Mouse (Mus musculus): ENCODE measurements around the gene Dnah6. TPM values are rescaled to one million over a fixed set of nuclear protein-coding genes. Genes with fewer than 3 reads are reported as not detected.

Dnah6 gene
- 0.20 and 0.22 TPM in 2 replicates for polyA plus RNA-seq (2014; fragmentation: Nextera tagmentation; extraction: Ambion mirVana)

DNA sequence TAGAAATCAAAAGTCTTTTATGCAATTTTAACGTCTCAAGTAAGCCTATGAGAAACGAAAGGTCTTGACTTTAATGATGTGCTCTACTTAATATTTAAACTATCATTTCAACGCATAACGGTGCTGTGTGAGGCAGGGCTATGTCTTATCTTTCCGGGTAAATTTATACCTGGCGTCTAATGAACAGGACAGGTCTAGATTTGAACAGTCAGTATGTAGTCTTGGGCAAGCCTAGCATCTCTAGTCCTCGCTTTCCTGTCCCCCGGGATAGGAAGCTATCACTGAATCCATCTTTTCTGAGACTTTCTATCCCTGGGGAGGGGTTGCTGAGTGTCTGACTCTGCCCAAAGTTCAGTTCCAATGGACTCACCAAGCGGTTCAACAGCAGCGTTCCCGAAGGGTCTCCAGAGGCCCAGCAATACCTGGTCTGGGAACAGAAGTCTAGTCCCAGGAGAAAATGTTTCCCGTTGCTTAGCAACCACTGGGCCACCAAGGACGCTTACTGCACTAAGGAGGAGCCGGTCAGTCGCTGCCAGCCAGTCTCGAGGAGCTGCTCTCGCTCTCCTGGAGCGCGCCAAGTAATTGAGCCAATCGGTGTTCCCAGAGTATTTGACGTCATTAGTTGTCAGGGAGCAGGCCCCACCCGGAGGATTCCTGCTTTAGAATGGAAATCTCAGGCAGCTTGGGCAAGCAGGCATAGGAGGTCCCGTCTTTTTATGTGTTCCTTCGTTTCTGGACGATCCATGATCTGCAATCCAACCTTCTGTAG, at the start of gene Dnah6:
Gene Dnah6, minus strand, starts transcription at position 463 of the 769 bp plus-strand sequence.
- Histone ChIP-seq H3K4me2 (ENCODE audit: low read depth, low read length) (peak within 1 kb of the TSS; percentile 61), H3K27me3 (ENCODE audit: control insufficient read depth, insufficient read depth, low read length) (no peaks in the 10 kb centered on the region), H3K4me3 (ENCODE audit: low read depth, low read length) (peak within 1 kb of the TSS; percentile 37), H3K4me1 (ENCODE audit: control insufficient read depth, insufficient read depth, low read length) (peaks cover 3% of the 10 kb centered on the region; the same call in 1 of the 2 replicates), H3K9me3 (ENCODE audit: control insufficient read depth, low read length) (no peaks in the 10 kb centered on the region), H3K27ac (ENCODE audit: low read depth, low read length) (peak within 1 kb of the TSS; percentile 70), H3K9ac (replicated peaks; ENCODE audit: low read depth, low read length) (peak within 1 kb of the TSS; percentile 51), H3K36me3 (ENCODE audit: control insufficient read depth, insufficient read depth, low read length) (no peaks in the 10 kb centered on the region)
- 37% methylated on average over 25 of the region's 25 CpGs for WGBS
- ATAC-seq (ENCODE audit: low read depth), result peak; percentile 100

DNA sequence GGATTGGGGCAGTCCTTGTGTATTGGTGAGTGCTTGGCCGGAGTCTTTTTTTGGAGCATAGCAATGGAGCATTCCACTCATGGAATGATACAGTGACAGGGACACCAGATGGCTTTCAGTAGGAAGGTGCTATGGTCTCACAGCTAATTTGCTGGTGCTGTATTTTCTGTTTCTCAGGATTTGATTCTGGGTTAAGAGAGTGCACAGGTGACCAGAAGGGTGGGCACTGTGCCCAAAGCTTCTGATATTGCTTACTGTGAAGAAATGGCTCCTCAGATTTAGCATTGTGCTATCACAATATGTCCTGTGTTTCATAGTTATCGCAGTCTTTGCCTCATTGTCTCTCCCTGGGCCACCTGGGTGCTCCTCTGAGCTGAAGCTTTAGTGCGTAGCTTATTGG, 47.9 kb upstream of the Dnah6 start:
- Histone ChIP-seq H3K4me2 (ENCODE audit: low read depth, low read length) (no peak overlapping the region), H3K27ac (ENCODE audit: low read depth, low read length) (no peak overlapping the region), H3K36me3 (ENCODE audit: control insufficient read depth, insufficient read depth, low read length) (peaks cover 56% of the 10 kb centered on the region), H3K9me3 (ENCODE audit: control insufficient read depth, low read length) (no peaks in the 10 kb centered on the region), H3K4me1 (ENCODE audit: control insufficient read depth, insufficient read depth, low read length) (no peaks in the 10 kb centered on the region), H3K27me3 (ENCODE audit: control insufficient read depth, insufficient read depth, low read length) (no peaks in the 10 kb centered on the region), H3K9ac (replicated peaks; ENCODE audit: low read depth, low read length) (no peak overlapping the region), H3K4me3 (ENCODE audit: low read depth, low read length) (no peak overlapping the region)
- WGBS, result 100% methylated on average over 3 of the region's 3 CpGs
- no peak for ATAC-seq (ENCODE audit: low read depth)

DNA sequence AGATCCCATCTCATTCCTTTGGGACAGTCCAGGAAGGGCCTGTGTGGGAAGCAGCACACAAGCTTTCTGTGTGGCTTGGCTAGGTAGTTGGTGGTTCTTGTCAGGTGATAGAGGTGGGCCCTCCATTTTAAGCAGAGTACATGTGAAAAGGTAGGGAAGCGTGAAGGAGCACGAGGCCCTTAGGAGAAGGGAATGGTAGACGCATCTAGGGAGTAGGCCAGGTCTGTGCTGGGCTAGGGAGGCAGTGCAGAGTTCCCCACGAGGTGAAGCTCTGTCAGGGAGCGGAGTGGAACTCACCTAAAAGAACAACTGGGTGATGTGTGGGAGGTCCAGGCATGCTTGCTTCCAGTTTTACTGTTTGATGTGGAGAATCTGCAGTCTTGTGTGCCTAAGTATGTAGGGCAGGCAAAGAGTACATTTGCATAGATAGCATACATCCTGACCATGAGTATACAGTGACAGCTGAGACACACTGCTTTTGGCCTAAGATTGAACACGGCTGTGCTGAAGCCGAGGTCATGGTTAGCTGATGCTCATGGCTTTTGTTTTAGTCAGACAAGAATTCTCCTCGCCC, 46.4 kb upstream of the Dnah6 start:
- 97% methylated on average over 8 of the region's 8 CpGs for WGBS
- ATAC-seq (ENCODE audit: low read depth), result no peak
- Histone ChIP-seq H3K9me3 (ENCODE audit: control insufficient read depth, low read length) (no peaks in the 10 kb centered on the region), H3K4me3 (ENCODE audit: low read depth, low read length) (no peak overlapping the region), H3K27ac (ENCODE audit: low read depth, low read length) (no peak overlapping the region), H3K4me2 (ENCODE audit: low read depth, low read length) (no peak overlapping the region), H3K27me3 (ENCODE audit: control insufficient read depth, insufficient read depth, low read length) (no peaks in the 10 kb centered on the region), H3K36me3 (ENCODE audit: control insufficient read depth, insufficient read depth, low read length) (peaks cover 53% of the 10 kb centered on the region), H3K9ac (replicated peaks; ENCODE audit: low read depth, low read length) (no peak overlapping the region), H3K4me1 (ENCODE audit: control insufficient read depth, insufficient read depth, low read length) (no peaks in the 10 kb centered on the region)

DNA sequence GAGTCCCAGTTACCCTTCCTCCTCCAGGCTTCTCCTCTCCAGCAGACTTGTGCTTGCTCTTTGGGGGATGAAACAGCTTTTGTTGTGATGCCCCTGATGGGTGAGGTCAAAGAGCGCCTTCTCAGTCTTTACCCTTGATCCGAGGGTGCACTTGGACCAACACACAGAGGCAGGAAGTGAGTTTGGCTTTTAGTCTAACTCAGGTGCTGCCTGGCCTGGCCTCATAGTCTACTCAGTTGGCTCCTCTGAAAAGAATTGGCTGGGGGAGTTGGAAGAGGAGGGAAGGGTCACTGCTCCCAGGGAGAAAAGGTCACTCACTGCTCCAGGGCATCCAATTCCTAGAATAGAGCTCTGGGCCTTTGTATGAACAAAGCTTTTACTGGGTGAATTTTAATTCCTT, 43.4 kb upstream of the Dnah6 start:
- Histone ChIP-seq H3K4me1 (ENCODE audit: control insufficient read depth, insufficient read depth, low read length) (no peaks in the 10 kb centered on the region), H3K9ac (replicated peaks; ENCODE audit: low read depth, low read length) (no peak overlapping the region), H3K4me3 (ENCODE audit: low read depth, low read length) (no peak overlapping the region), H3K4me2 (ENCODE audit: low read depth, low read length) (no peak overlapping the region), H3K27me3 (ENCODE audit: control insufficient read depth, insufficient read depth, low read length) (no peaks in the 10 kb centered on the region), H3K27ac (ENCODE audit: low read depth, low read length) (no peak overlapping the region), H3K36me3 (ENCODE audit: control insufficient read depth, insufficient read depth, low read length) (peaks cover 35% of the 10 kb centered on the region), H3K9me3 (ENCODE audit: control insufficient read depth, low read length) (no peaks in the 10 kb centered on the region)
- ATAC-seq (ENCODE audit: low read depth), result no peak
- 69% methylated on average over 2 of the region's 2 CpGs for WGBS

DNA sequence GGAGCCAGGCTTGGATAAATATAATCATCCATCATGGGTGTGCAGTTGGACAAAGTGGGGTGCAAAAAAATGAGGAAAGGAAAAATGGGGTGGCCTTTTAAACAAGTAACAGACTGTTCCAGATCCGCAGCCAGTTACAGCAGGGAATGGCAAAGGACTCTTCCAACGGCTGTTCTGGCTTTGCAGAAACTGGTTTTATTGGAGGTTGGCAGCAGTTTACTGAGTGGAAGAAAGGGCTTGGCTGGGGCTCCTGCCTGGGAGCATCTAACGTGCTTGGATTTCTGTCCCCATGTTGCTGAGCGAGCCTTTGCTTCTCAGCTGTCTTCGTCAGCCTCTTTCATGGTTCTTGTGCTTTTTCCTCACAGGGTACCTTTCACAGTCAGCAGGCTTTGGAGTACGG, 38.7 kb upstream of the Dnah6 start:
- no peak overlapping the region for H3K4me2 ChIP-seq (ENCODE audit: low read depth, low read length)
- no peak overlapping the region for H3K4me3 ChIP-seq (ENCODE audit: low read depth, low read length)
- no peaks in the 10 kb centered on the region for H3K27me3 ChIP-seq (ENCODE audit: control insufficient read depth, insufficient read depth, low read length)
- 88% methylated on average over 6 of the region's 6 CpGs for WGBS
- no peak overlapping the region for H3K27ac ChIP-seq (ENCODE audit: low read depth, low read length)
- H3K9ac ChIP-seq (replicated peaks; ENCODE audit: low read depth, low read length), result no peak overlapping the region
- H3K9me3 ChIP-seq (ENCODE audit: control insufficient read depth, low read length), result no peaks in the 10 kb centered on the region
- peaks cover 28% of the 10 kb centered on the region for H3K36me3 ChIP-seq (ENCODE audit: control insufficient read depth, insufficient read depth, low read length)
- no peak for ATAC-seq (ENCODE audit: low read depth)
- H3K4me1 ChIP-seq (ENCODE audit: control insufficient read depth, insufficient read depth, low read length), result no peaks in the 10 kb centered on the region

DNA sequence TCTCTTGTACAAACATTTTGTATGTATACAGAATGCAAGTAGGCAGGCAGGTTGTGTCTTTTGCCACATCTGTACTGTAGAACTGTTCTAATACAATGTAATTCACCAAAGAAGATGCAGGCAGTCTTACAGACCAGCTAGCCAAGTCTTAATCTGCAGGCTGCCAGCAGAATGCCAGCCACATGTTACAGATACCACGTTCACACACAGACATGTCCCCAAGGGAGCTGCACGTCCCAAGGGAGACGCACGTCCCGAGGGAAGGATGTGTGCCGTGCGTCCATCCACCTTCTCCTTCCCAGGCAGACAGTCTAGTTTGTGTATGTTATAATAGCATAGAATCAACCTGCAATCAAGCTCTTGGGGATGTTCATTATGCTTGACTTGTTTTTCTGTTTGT, 35.6 kb upstream of the Dnah6 start:
- Histone ChIP-seq H3K27ac (ENCODE audit: low read depth, low read length) (no peak overlapping the region), H3K27me3 (ENCODE audit: control insufficient read depth, insufficient read depth, low read length) (no peaks in the 10 kb centered on the region), H3K9me3 (ENCODE audit: control insufficient read depth, low read length) (no peaks in the 10 kb centered on the region), H3K9ac (replicated peaks; ENCODE audit: low read depth, low read length) (no peak overlapping the region), H3K4me2 (ENCODE audit: low read depth, low read length) (no peak overlapping the region), H3K4me1 (ENCODE audit: control insufficient read depth, insufficient read depth, low read length) (no peaks in the 10 kb centered on the region), H3K36me3 (ENCODE audit: control insufficient read depth, insufficient read depth, low read length) (peaks cover 18% of the 10 kb centered on the region), H3K4me3 (ENCODE audit: low read depth, low read length) (no peak overlapping the region)
- WGBS, result 91% methylated on average over 7 of the region's 7 CpGs
- ATAC-seq (ENCODE audit: low read depth), result no peak

DNA sequence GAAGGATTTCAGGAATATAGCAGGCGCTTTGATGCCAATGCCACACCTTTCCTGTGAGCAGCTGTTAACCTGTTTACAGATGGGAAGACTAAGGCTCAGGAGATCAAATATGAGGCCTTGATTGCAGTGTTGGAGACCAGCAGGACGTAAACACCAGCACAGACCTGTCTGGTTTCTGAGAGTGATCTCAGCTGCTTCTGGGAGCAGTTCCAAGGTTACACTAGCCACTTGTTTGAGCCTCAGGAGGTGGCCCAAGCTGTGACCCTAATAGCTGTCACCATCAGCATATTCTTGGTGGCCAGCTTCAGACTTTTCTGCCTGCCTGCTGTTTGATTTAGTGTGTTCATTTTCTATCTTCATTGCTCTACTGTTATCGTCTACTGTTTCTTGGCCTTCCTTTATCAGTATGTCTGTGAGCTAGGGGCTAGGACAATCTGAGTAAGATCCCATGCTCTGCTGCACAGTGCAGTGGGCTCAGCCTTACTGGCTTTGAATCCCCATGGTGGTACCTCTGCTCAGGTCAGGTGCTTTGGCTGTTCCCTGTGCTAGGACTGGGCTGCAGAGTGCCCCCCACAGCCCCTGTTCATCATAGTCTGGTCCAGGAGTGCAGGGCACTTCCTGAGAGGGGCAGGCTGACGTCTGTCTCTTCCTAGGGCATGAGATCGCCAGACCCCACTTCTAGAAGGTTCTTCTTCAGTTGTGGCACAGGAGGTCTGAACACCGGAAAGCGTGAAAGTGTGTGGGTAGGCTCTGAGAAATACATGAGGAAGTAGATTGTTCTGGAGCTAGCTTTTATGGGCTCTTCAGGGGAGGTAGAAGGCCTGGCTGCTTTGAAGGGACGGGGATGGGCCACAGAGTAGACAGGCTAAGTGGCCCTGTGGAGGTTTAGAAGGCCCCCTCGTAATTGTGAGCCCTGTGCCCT, 33.1 kb upstream of the Dnah6 start:
- no peak overlapping the region for H3K4me3 ChIP-seq (ENCODE audit: low read depth, low read length)
- H3K4me2 ChIP-seq (ENCODE audit: low read depth, low read length), result no peak overlapping the region
- no peak overlapping the region for H3K27ac ChIP-seq (ENCODE audit: low read depth, low read length)
- no peak overlapping the region for H3K9ac ChIP-seq (replicated peaks; ENCODE audit: low read depth, low read length)
- no peaks in the 10 kb centered on the region for H3K9me3 ChIP-seq (ENCODE audit: control insufficient read depth, low read length)
- H3K27me3 ChIP-seq (ENCODE audit: control insufficient read depth, insufficient read depth, low read length), result no peaks in the 10 kb centered on the region
- peaks cover 7% of the 10 kb centered on the region for H3K4me1 ChIP-seq (ENCODE audit: control insufficient read depth, insufficient read depth, low read length)
- WGBS, result 82% methylated on average over 9 of the region's 9 CpGs
- ATAC-seq (ENCODE audit: low read depth), result no peak
- peaks cover 10% of the 10 kb centered on the region for H3K36me3 ChIP-seq (ENCODE audit: control insufficient read depth, insufficient read depth, low read length)

DNA sequence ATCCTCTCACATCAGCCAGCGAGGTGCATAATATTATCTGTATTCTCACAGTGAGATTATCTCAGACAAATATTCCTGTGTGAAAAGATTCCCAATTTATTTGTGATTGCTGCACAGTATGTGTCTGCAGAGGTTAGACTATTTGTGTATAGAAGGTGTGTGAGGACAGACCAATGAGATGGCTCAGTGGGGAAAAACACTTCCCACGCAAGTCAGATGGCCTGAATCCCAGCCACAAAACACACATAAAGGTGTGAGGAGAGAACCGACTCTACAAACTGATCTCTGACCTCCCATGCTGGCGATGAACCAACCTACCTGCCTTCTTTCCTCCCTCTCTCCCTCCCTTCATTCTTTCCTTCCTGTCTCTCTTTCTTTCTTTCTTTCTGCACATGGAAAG, 32.1 kb upstream of the Dnah6 start:
- Histone ChIP-seq H3K9me3 (ENCODE audit: control insufficient read depth, low read length) (no peaks in the 10 kb centered on the region), H3K27ac (ENCODE audit: low read depth, low read length) (no peak overlapping the region), H3K27me3 (ENCODE audit: control insufficient read depth, insufficient read depth, low read length) (no peaks in the 10 kb centered on the region), H3K4me3 (ENCODE audit: low read depth, low read length) (no peak overlapping the region), H3K4me1 (ENCODE audit: control insufficient read depth, insufficient read depth, low read length) (peaks cover 12% of the 10 kb centered on the region), H3K4me2 (ENCODE audit: low read depth, low read length) (no peak overlapping the region), H3K9ac (replicated peaks; ENCODE audit: low read depth, low read length) (no peak overlapping the region), H3K36me3 (ENCODE audit: control insufficient read depth, insufficient read depth, low read length) (peaks cover 5% of the 10 kb centered on the region; the same call in 1 of the 2 replicates)
- no peak for ATAC-seq (ENCODE audit: low read depth)
- WGBS, result 84% methylated on average over 4 of the region's 4 CpGs
